Mouse (Mus musculus) spleen, adult 2 months (tissue): Measurements from ENCODE around the gene Olfr965.

Experiments used
- CTCF ChIP-seq: fragments of 200-500 bp; IDR thresholded peaks from 2 replicates; pipeline ENCODE4 v1.5.1; 2011; ENCODE audit warnings: mild to moderate bottlenecking, inconsistent platforms; ENCODE audit not compliant: insufficient read depth, insufficient read length, insufficient replicate concordance; ENCODE audit errors: extremely low read depth
- POLR2A ChIP-seq: fragments of 200-500 bp; IDR thresholded peaks from 2 replicates; pipeline ENCODE4 v1.6.1; 2011; ENCODE audit warnings: low read depth, low read length, inconsistent platforms

DNA sequence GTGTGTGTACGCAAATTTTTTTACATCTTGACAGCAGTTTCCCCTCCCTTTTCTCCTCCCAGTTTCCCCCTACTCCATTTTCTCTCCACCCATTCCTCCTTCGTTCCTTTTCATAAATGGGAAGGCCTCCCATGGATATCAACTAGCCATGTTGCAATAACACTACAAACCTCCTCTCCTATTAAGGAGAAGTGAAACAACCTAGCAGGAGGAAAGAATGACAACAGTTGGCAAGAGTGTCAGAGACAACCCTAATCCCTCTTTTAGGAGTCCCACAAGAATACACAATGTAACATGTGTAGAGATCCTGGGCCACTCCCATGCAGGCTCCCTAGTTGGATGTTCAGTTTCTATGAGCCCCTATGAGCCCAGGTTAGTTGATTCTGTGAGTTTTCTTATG is 36.3 kb upstream of the Olfr965 start:
- TF ChIP-seq CTCF (no peak), POLR2A (no peak)
